Mouse (Mus musculus) cortical plate, adult 2 months (tissue): ENCODE measurements around the gene Plagl1.

Experiments used
- CTCF ChIP-seq: fragments of 200-500 bp; IDR thresholded peaks from 2 replicates; pipeline ENCODE4 v1.5.1; 2011; ENCODE audit warnings: mild to moderate bottlenecking, control low read depth, low read length; ENCODE audit not compliant: insufficient read depth; ENCODE audit errors: extremely low read depth
- POLR2A ChIP-seq: fragments of 200-500 bp; IDR thresholded peaks from 2 replicates; pipeline ENCODE4 v1.6.1; 2011; ENCODE audit warnings: mild to moderate bottlenecking, low read length, control low read depth; ENCODE audit not compliant: insufficient read depth; ENCODE audit errors: extremely low read depth

GRCm38 (mm10) chr10:13039637-13040174 lies 20.6 kb upstream of the Plagl1 start:
- TF ChIP-seq CTCF, result no peak
- TF ChIP-seq POLR2A, result no peak
